Mouse (Mus musculus): ENCODE results near the gene Tex26. TPM values are rescaled to one million over a fixed set of nuclear protein-coding genes. Genes with fewer than 3 reads are reported as not detected.

The Tex26 gene
- not detected for total RNA-seq (2021)

DNA sequence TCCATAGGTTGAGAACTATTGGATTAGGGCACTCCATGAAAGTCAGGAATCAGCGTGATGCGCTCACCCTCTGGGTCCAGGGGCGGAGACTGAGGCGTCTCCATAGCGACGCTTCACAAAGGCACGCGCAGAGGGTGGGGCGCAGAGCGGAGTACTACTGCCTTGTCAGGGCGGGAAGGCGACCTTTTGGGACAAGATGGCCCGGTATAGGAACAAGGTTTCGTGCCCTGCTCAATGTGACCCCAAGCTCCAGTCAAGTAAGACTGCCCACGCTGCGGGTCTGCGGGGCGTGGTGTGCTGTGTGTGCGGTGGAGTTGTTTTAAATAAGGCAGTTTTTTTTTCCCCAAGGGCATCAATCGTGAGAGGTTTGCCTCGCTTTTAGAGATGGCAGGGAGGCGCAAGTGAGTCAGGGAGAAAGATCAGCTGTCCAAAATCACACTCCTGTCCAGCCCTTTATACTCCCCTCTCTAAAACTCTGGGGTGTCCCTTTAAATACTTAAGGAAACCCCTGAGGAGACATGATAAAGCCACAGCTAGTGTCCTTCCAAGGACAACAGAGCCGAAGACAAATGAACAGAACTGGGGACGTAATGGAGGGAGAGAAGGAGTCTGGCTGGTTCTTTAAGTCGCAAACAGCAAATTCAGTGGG lies at the start of gene Tex26:
Gene Tex26 (plus strand): TSS at position 130 of the 649 bp plus-strand sequence.
- peak; percentile 55 to 60 for DNase-seq (ENCODE audit: low spot score in 2 of 2)
- intact Hi-C loops (cut with DNase I) = no loop called here

DNA sequence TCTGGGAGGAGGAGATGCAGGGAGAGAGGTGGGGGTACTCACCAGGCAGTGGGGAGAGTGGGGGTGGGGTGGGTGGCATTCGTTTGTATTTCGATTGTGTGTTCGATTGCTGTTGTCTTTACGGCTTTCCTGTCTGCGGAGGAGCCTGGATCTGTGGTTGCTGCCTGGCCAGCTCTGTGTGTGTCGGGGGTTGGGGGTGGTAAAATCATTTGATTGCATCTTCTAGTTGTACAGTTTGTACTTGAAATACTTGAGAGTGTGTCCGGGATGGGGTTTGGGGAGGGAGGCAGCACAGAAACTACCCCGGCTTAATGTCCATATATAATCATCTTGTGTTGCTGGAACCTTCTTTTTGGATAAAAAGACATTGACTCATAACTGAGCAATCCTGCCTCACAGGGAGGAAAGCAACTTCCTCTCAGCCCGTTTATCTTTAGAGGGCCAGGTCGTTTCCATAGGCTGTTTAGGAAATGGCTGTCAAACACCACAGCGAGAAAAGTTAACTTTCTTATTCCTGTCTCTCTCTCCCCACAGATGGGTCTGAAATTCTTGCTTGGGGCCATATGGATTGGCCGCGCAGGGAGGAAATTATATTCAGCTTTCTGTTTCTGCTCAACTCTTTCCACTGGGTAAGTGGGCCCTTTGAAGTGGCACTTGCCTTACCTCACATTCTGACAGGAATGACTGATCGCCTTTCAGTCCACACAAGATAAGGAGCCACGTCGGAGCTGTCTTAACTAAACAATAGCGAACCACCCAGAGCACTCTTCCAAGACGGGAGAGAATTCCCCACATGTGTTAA lies 47.7 kb upstream of the Tex26 start:
- DNase-seq (ENCODE audit: low spot score in 2 of 2) = no peak
- intact Hi-C loops (cut with DNase I) = no loop called here

DNA sequence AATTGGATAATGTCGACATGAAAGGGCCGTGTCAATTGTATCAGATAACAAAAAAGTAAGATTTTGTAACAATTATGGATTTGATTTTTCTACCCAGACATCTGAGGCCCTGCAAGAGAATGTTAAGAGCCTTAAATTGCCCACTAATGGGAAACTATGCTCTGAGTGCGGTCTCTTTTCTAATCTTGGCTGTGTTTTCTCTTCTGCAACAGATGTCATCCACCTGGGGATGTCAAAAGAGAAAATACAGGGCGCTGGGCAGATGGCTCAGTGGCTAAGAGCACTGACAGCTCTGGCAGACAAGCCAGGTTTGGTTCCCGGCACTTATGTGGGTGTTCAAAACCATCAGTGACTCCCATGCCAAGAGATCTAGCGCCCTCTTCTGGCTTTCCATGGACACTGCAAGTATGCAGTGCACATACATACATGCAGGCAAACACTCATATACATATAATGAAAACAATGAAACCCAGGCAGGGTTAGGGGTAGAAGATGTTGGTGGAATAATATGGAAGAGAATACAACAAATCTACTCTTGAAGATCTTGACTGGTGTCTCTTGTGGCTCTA lies 47.0 kb upstream of the Tex26 start:
- intact Hi-C loops (cut with DNase I) = no loop called here
- no peak for DNase-seq (ENCODE audit: low spot score in 2 of 2)

DNA sequence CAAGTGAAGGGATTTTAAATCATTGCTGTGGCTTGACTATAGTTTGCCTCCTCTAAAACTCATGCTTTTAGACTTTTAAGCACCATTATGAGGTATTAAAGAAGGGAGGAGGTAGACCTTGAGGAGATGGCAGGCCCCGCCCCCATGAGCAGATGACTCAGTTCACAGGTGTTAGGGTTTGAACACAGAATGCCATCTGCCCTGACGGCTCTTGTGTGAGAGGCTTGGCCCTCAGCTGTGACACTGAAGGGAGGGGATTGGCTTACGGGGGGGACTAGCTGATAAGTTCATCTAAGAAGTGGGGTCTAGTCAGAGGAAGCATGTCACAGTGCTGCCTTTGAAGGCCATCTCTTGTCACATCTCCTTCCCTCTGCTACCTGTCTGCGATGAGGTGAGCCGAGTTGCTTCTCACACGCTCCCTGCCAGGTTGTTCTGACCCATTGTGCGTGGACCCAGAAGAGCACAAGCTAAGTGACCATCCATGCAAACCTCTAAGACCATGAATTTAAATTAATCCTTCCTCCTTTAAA lies 37.9 kb upstream of the Tex26 start:
- intact Hi-C loops (cut with DNase I) = no loop called here
- no peak for DNase-seq (ENCODE audit: low spot score in 2 of 2)

DNA sequence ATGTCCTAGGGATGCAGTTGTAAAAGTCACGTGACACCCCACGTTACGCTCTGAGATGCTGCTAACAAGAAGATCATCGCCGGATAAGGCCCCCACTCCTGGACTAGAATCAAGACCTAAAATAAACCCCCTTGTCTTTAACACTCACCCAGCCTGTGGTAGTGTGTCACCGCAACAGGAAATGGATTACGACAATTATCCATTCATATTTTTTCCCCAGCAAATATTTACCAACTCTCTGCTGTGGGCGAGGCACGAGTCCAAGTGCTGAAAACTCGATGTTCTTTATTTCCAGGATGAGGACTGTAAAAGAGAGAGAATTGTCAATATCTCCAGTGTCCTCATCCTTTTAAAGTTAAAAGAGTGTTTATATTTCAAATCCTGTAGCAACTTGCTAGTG lies 37.4 kb upstream of the Tex26 start:
- DNase-seq (ENCODE audit: low spot score in 2 of 2) = no peak

DNA sequence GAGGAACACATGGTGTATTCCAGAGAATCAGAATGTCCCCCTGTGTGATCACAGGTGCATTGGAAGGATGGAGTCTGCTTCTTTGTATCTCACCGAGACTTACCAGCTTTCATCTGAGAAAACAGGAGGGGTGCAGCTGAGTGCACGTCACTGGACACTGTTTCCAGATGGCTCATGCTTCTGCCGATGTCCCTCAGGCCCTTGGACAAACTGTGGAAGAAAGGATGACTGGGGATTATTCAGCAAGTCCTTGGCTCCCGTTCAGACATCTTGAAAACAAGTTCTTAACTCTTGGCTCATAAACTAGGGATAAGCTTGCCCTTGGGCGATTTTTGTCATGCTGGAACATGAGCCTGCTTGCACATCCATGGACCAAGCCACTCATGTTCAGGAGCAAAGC lies 36.1 kb upstream of the Tex26 start:
- intact Hi-C loops (cut with DNase I) = no loop called here
- no peak for DNase-seq (ENCODE audit: low spot score in 2 of 2)

More for the DNA sequence above, 37.4 kb upstream of the Tex26 start:
- intact Hi-C loops (cut with DNase I) = no loop called here

DNA sequence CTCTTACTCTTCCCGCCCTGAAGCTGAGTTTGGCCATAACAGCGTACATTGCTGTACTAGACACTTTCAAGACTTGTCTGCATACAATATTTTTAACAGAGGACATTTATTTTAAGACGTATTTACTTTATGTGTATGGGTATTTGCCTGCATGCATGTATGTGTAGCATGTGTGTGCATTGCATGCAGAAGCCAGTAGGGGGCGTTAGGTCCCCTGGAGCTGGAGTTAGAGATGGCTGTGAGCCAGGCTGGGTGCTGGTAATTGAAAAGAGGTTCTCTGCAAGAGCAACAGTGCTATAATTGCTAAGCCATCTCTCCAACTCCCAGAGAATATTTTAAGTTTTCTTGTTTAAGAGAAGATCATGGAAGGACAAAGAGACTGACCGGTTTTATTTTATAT lies 34.8 kb upstream of the Tex26 start:
- intact Hi-C loops (cut with DNase I) = no loop called here
- no peak for DNase-seq (ENCODE audit: low spot score in 2 of 2)

DNA sequence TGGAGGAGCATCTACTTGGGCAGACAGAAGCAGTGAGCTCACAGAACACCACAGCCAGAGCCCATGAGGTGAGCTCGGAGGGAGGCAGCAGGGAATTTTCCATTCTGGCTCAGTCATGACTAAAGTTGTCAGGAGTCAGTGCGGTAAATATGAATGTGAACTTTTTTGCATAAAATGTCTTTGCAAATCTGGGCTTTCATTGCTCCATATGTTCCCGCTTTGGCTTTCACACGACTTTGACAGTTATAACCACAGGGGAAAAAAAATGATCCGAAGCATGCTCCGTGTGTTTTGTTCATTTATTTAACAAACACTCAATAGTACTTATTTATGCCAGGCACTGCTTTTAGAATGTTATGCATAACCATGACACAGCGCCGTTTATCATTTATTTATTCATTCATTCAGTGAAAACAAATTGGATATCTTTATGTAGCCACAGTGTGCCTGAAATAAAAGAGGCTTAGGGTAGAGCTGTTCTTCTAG lies 32.6 kb upstream of the Tex26 start:
- DNase-seq (ENCODE audit: low spot score in 2 of 2) = peak; percentile 63 to 93

DNA sequence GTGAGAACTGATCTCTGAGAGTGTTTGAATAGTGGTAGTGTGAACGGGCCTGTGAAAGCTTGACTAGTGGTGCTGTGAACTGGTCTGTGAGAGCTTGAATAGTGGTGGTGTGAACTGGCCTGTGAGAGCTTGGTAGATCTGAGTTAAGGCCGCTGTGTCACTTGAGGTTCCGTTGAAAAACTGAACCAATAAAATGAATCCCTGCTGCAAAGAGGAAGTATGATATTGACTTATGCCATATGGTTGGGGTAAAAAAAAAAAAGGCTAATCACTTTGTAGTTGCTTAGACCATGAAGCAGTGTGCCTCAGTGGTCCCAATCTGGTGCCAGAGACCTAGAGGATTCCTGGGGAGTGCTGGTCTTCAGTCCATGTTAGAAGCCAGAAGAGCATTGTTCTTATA lies 30.0 kb upstream of the Tex26 start:
- intact Hi-C loops (cut with DNase I) = no loop called here
- DNase-seq (ENCODE audit: low spot score in 2 of 2) = no peak

More for the DNA sequence above, 32.6 kb upstream of the Tex26 start:
- intact Hi-C loops (cut with DNase I) = no loop called here

DNA sequence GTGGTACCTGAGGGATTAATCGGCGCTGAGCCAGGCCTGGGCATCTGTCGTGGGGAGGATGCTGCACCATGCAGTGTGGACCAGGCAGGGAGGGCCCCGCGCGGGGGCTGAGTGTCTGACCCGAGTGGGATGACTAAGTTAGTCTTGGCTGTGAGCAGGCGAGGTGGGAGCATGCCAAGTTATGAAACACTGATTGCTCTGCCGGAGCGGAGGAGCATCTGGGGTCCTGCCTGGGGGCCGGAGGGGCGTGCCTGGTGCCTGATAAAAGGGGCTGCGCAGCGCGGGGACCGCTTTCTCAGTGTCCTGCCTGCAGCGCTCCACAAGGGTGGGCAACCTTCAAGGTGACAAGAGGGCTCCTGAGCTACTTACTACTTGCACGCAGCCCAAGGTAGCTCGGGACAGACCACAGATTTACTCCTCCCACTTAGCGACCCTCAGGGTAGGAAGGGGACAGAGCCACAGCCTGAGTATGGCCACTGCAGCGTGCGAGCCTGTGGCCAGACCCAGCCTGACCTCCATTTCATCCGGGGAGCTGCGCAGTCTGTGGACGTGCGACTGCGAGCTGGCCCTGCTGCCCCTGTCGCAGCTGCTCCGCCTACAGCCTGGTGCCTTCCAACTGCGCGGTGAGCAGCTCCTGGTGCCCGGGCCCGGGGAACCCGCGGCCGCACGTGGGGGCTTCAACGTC lies 27.8 kb upstream of the Tex26 start, which contains the start of gene Medag:
Gene Medag (plus strand): TSS at position 241 of the 685 bp plus-strand sequence.
- intact Hi-C loops (cut with DNase I) = loop anchor here (5.0 kb wide), 1 partner anchor 74 kb away; no protein-coding TSS in a partner anchor
- peak; percentile 53 to 80 for DNase-seq (ENCODE audit: low spot score in 2 of 2)

DNA sequence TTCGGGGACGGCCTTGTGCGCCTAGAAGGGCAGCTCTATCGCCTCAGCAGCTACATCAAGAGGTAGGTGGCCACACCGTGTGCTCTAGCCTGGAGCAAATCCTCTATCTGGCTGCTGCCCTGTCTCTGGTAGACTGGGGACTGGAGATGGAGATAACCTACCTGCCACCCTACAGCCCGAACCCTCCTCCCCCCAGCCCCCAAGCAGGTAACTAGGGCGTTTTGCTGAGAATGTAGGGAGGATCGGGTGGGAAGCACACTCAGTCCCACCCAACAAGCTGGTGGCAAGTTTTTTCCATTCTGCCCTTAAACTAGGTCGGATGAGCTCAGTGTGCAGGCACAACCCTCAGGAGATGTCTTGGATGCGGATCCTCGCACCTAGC lies 27.3 kb upstream of the Tex26 start:
- intact Hi-C loops (cut with DNase I) = loop anchor here (5.0 kb wide), 1 partner anchor 75 kb away; no protein-coding TSS in a partner anchor
- DNase-seq (ENCODE audit: low spot score in 2 of 2) = peak in 1 of 2 experiments; percentile 54

DNA sequence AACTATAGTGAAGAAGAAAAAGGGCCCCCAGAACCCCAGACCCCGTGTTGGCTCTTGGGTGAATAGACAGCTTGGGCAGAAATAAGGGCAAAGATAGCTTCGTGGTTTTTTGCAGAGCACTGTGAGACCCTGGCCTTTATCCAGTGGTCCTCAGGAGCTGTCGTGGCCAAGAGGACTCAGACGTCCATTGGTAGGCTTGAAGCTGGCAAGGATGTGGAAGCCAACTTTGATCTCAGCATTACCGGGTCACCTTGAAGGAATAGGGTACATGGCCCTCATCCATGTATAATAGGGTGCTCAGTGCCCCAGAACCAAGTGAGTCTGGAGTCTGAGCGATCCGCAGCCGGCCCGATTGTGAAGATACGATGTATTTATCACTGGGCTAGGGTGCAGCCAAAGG lies 26.8 kb upstream of the Tex26 start:
- DNase-seq (ENCODE audit: low spot score in 2 of 2) = no peak
- intact Hi-C loops (cut with DNase I) = loop anchor here (5.0 kb wide), 1 partner anchor 75 kb away; no protein-coding TSS in a partner anchor

DNA sequence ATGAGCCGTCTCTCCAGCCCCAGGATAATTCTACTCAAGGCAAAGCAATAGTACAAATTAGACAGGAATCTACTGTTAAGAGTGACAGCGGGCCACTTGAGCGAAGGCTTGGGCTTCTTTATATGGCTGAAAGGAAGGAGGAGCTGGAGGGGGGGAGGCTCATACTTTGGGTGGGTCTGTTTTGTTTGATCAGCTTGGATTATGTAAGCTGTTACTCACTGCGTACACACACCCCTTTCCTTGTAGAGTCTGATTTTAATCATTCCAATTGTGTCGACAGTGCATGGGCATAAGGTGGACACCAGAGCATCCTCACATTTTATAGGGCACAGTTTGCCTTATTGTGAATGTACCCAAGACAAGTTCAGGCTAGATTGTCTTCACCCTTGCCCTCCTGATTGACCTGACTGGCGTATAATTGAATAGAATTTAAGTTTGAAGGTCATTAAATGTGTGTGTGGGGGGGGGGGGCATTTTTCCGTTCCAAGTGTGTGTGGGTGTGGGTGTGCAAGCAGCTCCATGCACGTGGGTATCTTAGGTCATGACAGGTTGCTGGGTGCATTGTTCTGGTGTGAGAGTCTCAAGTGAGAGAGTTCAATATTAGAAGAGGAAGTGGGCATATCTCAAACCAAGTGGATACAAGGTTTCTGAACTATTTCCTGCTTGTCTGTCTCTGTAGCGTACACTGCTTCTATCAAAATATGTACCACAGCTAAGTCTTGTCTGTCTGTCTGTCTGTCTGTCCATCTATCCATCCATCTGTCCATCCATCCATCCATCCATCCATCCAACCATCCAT lies 24.9 kb upstream of the Tex26 start:
- DNase-seq (ENCODE audit: low spot score in 2 of 2) = no peak
- intact Hi-C loops (cut with DNase I) = loop anchor here (5.0 kb wide), 1 partner anchor 77 kb away; no protein-coding TSS in a partner anchor

DNA sequence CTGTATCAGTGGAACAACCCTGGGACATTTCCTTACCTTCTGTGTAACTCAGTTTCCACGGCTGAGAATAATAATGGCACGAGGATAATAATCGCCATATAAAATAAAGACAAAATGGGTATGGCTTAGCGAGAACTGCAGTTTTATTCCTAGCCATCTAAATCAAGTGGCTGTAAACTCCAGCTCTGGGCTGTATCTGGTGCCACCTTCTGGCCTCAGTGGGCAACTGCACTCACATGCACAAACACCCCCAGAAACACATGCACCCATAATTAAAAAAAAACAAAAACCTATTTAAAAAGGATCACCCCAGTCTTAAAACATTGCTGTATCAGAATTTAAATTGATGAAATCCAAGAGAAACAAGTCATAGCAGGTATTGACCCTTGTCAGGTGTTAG lies 22.1 kb upstream of the Tex26 start:
- intact Hi-C loops (cut with DNase I) = no loop called here
- DNase-seq (ENCODE audit: low spot score in 2 of 2) = no peak

DNA sequence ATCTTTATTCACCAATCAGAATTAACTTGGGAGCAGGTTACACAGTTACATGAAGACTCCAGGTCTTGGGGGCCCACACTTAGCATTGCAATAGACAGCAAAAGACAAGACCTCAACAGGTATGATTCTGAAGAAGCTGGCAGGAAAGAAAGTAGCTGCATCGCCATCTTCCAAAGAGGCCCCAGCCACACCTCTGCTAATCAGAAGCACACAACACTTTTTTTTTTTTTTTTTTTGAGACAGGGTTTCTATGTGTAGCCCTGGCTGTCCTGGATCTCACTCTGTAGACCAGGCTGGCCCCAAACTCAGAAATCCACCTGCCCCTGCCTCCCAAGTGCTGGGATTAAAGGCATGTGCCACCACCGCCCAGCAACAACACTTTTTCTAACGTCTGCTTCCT lies 12.9 kb upstream of the Tex26 start:
- intact Hi-C loops (cut with DNase I) = no loop called here
- DNase-seq (ENCODE audit: low spot score in 2 of 2) = no peak

DNA sequence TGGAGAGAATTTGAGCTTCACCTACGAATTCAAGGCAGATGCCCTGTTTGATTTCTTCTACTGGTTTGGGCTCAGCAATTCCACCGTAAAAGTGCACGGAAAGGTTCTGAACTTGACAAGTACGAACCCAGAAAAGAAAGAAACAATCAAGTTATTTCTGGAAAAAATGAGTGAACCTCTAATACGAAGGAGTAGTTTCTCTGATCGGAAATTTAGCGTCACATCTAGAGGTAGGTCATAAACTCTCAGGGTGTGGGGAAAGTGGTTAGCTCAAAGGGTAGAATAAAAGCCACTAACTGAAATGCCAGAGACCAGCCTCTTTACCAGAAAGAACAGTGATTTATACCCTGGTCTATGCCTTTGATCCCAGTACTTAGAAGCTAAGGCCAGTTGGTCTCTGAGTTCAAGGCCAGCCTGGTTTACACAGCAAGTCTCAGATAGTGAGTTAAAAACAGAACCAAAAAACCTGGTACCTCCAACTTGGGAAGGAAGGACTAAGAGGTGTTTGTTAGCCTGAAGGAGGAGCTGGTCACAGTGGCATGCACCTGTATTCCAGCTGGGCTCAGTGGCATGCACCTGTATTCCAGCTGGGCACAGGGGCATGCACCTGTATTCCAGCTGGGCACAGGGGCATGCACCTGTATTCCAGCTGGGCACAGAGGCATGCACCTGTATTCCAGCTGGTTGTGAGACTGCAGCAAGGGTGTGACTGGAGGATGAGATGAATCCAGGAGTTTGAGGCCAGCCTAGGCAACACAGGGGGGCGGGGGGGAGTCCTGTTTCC lies 12.0 kb upstream of the Tex26 start:
- no peak for DNase-seq (ENCODE audit: low spot score in 2 of 2)
- intact Hi-C loops (cut with DNase I) = no loop called here

DNA sequence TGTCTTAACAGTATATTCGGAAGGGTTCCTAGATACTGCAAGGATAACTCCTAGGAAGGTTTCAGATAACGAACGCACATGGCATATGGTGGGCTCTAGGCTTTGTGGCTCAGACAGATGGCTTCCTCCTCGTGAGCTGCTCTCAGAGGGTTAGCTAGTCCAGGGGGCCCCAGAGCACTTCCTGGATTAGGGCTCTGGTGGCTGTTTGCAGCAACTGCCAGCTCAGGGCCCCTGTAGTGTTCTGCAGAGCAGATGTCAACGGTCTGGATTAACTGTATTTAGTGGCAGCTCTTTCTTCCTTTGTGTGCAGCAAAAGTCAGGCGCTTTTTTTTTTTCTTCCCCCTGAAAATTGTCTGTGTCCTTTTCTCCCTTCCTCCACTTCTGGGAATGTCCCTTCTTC lies 11.1 kb upstream of the Tex26 start:
- DNase-seq (ENCODE audit: low spot score in 2 of 2) = no peak
- intact Hi-C loops (cut with DNase I) = no loop called here

DNA sequence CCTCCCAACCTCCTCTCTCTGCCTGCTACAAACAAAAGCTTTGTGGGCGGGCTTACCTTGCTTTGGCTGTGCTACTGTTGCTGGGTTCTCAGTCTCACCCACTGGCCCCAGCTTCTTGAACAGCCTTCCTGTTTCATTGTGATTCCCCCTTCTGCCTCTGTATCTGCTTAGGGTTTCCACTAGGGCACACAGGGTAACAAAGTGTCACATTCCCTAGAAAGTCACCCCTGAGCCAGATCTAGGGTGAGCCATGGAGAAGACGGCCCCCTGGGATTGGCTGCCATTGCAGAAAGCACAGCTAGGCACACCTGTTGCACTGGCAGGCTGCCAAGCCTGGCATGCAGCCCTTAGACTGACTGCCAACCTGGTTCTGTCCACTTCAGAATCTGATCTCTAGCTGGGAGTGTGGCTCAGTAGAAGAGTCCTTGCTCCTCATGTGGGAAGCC lies 10.6 kb upstream of the Tex26 start:
- no peak for DNase-seq (ENCODE audit: low spot score in 2 of 2)
- intact Hi-C loops (cut with DNase I) = no loop called here
